ENCODE assay signal across 8 mouse cellular contexts in the genomic region with DNA sequence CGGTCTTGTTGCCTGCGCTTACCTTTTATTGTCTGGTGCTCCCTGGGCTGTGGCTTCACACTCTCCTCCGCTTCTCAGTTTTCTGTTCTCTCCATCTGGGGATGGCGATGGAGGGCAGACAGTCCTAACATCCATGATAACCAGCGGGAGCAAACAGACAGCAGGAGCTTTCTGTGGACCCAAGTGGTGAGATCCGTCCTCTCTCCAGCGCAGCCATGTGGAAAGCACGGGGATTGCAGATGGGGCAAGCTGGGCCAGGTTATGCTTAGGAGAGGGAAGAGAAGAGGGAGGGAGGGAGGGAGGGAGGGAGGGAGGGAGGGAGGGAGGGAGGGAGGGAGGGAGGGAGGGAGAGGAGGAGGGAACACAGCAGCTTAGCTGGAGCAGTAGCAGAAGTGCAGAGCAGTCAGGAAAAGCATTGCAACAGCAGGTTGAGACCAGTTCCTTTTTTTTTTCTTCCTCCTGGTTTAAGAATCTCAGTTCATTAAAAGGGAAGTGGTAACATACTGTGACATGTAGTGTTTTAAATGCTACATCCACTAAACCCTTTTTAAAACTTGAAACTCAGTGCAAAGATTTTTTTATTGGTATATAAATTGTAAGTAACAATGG. TPM values are rescaled to one million over a fixed set of nuclear protein-coding genes. Genes with fewer than 3 reads are reported as not detected.
DNase-seq lines count a peak whose midpoint lies in the region; ATAC-seq and TF ChIP-seq lines count a peak whose summit lies in the region.

Zkscan17 (minus strand) TSS at position 280 of the 609 bp plus-strand sequence.

- 48% methylated on average over 8 of the region's 8 CpGs for WGBS in intestine, embryonic 15.5 days
- 49% methylated on average over 8 of the region's 8 CpGs for WGBS in stomach, embryonic 16.5 days

- no peaks in the 10 kb centered on the region for H3K27me3 ChIP-seq in intestine, embryonic 15.5 days (replicated peaks)
- H3K27me3 ChIP-seq in stomach, embryonic 16.5 days (ENCODE audit: control insufficient read depth, insufficient read depth, low read length): no peaks in the 10 kb centered on the region

- no peak for DNase-seq in left cerebral cortex, adult 2 months (ENCODE audit: extremely low spot score in 1 of 2, low spot score in 2 of 2)
- no peak for DNase-seq in left cerebral cortex, postnatal 25 days (ENCODE audit: low spot score in 2 of 2)
- DNase-seq in adrenal gland, postnatal 10 days: peak; percentile 49
- DNase-seq in gastrocnemius, postnatal 25 days: no peak
- DNase-seq in lung, postnatal 4 days: peak; percentile 55 to 63
- no peak for DNase-seq in thymus, adult 18-20 months

- no peaks in the 10 kb centered on the region for H3K4me1 ChIP-seq in intestine, embryonic 15.5 days (replicated peaks)
- no peaks in the 10 kb centered on the region for H3K4me1 ChIP-seq in stomach, embryonic 16.5 days (ENCODE audit: control insufficient read depth, insufficient read depth, low read length)

- no peak within 1 kb of the TSS for H3K27ac ChIP-seq in left cerebral cortex, adult 2 months
- H3K27ac ChIP-seq in intestine, embryonic 15.5 days: no peak within 1 kb of the TSS
- no peak within 1 kb of the TSS for H3K27ac ChIP-seq in stomach, embryonic 16.5 days (ENCODE audit: low read length)

- no peak within 1 kb of the TSS for H3K4me2 ChIP-seq in intestine, embryonic 15.5 days (replicated peaks)
- no peak within 1 kb of the TSS for H3K4me2 ChIP-seq in stomach, embryonic 16.5 days (ENCODE audit: low read depth, low read length)

- H3K4me3 ChIP-seq in left cerebral cortex, adult 2 months: no peak within 1 kb of the TSS
- no peak within 1 kb of the TSS for H3K4me3 ChIP-seq in intestine, embryonic 15.5 days (replicated peaks)
- H3K4me3 ChIP-seq in stomach, embryonic 16.5 days (replicated peaks; ENCODE audit: low read length): no peak within 1 kb of the TSS

- no peak for ATAC-seq in intestine, embryonic 15.5 days
- ATAC-seq in stomach, embryonic 16.5 days (ENCODE audit: insufficient read depth, low FRiP score): no peak

- peak; percentile 21 for TF ChIP-seq CTCF in left cerebral cortex, adult 2 months (IDR thresholded peaks at IDR 0.05)

- no peak within 1 kb of the TSS for H3K9ac ChIP-seq in intestine, embryonic 15.5 days
- H3K9ac ChIP-seq in stomach, embryonic 16.5 days (ENCODE audit: low read length): no peak within 1 kb of the TSS

- intact Hi-C loops in left cerebral cortex, adult 2 months (cut with DNase I): loop anchor here (2.0 to 10.0 kb wide), 2 partner anchors 16 to 228 kb away; no protein-coding TSS in a partner anchor
- intact Hi-C loops in left cerebral cortex, postnatal 25 days (cut with DNase I): loop anchor here (5.0 kb wide), 1 partner anchor 221 kb away; no protein-coding TSS in a partner anchor

- no peaks in the 10 kb centered on the region for H3K9me3 ChIP-seq in intestine, embryonic 15.5 days
- H3K9me3 ChIP-seq in stomach, embryonic 16.5 days (replicated peaks; ENCODE audit: control insufficient read depth, low read length): no peaks in the 10 kb centered on the region

- no peaks in the 10 kb centered on the region for H3K36me3 ChIP-seq in intestine, embryonic 15.5 days
- no peaks in the 10 kb centered on the region for H3K36me3 ChIP-seq in stomach, embryonic 16.5 days (ENCODE audit: control insufficient read depth, insufficient read depth, low read length)

RNA-seq across cellular contexts. Expression of gene Zkscan17, which starts in this region (rescaled TPM):
- total RNA-seq in left cerebral cortex, adult 2 months (2021): 10 to 100 TPM in 1 of 2 experiments, 1 to 10 TPM in 1; 8.2 to 11.7 TPM
- 1 to 10 TPM; 8.8 to 9.5 TPM for total RNA-seq in left cerebral cortex, postnatal 25 days (2021)
- total RNA-seq in adrenal gland, postnatal 10 days (2021): 10 to 100 TPM; 22.6 to 23.4 TPM
- 10 to 100 TPM; 12.9 to 15.8 TPM for total RNA-seq in gastrocnemius, postnatal 25 days (2021)
- polyA plus RNA-seq in intestine, embryonic 15.5 days (2015; fragmentation: Nextera tagmentation; extraction: Ambion mirVana): 16.3 and 16.4 TPM in 2 replicates
- 16.4 and 18.2 TPM in 2 replicates for polyA plus RNA-seq in stomach, embryonic 16.5 days (2015; fragmentation: Nextera tagmentation; extraction: Ambion mirVana)

Comparison
In these comparisons a context has a peak if more than half of its experiments do, and no peak if none do; other contexts are left out.
1. DNase-seq: peak in adrenal gland, postnatal 10 days (single experiment) and lung, postnatal 4 days (2 of 2); none in left cerebral cortex, adult 2 months (0 of 2), left cerebral cortex, postnatal 25 days (0 of 2), gastrocnemius, postnatal 25 days (single experiment) and thymus, adult 18-20 months (0 of 2).